Mouse (Mus musculus) urinary bladder, postnatal 0 days (tissue): Measurements from ENCODE around the gene Vmn2r98. TPM values are rescaled to one million over a fixed set of nuclear protein-coding genes. Genes with fewer than 3 reads are reported as not detected.

Source experiments
- polyA plus RNA-seq: library from polyadenylated mRNA; unstranded; fragments of >200 nt; fragmentation: Nextera tagmentation; extraction: Ambion mirVana; gene quantifications from 2 replicates; pipeline ENCODE4 v1.2.1, GENCODE M21; 2015

Gene Vmn2r98
- polyA plus RNA-seq, result not detected in 2 replicates

GRCm38 (mm10) chr17:19053160-19053559 is at the start of gene Vmn2r98:
Gene Vmn2r98, plus strand, starts transcription at chr17:19053460.

Other genes starting within 250 kb of the Vmn2r98 start
- not detected in 2 replicates for gene Vmn2r97, start 139.2 kb upstream of the Vmn2r98 start, polyA plus RNA-seq